Mouse (Mus musculus): ENCODE results near the gene Spag16. TPM values are rescaled to one million over a fixed set of nuclear protein-coding genes. Genes with fewer than 3 reads are reported as not detected.

Spag16 gene
- total RNA-seq, 1 experiment from 2014 or later, result not detected

DNA sequence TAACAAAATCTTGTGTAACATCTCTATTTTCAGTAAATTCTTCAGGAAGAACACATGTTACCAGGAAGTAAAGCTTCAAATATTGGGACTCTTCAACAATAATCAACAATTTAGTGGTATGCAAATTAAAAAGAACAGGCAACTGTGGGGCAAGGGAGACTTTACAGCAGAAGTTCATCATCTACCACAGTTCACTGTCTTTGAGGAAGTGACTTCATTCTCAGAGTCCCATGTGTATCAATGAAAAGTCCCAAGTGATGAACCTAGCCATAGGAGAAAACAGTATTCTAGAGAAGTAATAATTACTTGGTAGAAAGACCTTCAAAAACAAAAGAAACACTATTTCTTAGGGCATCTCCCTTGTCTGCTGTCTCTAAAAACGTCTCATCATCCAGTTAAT lies 457.4 kb downstream of the Spag16 start:
- ATAC-seq (replicated peaks in 1 of 2; ENCODE audit: insufficient read depth in 1 of 2, low FRiP score in 2 of 2, low TSS enrichment in 1 of 2, low read depth in 1 of 2, poor library complexity in 2 of 2, severe bottlenecking in 2 of 2), result no peak; a peak in 1 of 4 replicates

DNA sequence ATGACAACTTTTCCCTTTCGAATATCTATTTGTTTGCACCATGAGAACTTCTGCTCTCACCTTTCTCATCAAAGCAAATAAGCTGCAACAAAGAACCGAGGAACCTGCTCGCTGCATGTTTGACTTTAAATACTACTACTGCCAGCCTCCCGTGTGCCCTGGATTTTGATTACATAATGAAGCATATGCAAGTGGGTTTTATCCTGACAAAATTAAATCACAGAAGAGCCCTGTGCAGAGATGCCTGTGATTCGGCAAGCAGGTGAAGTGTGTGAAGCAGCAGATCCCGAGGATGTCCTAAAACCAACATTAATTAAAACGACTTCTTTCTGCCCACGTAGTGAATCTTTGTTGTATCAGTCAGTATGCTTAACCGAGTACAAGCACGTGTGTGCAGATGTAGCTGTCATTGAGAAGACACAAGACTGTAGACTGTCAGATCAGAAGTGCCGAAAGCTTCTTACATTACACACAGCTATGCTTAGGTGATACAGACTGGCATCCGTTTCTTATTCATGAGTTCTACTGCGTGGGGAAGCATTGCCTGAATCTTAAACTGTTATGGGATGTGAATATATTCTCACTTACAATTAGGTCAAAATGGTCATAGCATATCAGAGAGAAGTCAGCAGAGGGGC lies 489.5 kb downstream of the Spag16 start:
- ATAC-seq (replicated peaks in 1 of 2; ENCODE audit: insufficient read depth in 1 of 2, low FRiP score in 2 of 2, low TSS enrichment in 1 of 2, low read depth in 1 of 2, poor library complexity in 2 of 2, severe bottlenecking in 2 of 2), result no peak

DNA sequence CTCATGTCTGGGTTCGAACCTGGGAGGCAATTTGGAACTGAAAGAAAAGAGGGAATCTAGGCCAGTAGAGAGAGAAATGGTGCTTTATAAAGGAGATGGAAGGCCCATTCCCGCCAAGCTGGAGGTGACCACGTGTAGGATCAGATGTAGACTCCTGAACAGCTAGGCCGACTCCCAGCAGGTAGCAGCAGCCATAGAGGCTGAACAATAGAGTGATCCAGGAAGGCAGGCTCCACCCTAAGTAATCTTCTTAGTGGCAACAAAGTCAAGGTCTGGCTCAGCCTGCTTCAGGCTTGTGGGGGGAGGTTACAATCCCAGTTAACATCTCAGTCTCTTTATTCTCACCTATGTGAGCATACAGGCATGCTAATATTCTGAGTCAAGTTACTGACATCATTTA lies 494.2 kb downstream of the Spag16 start:
- ATAC-seq (replicated peaks in 1 of 2; ENCODE audit: insufficient read depth in 1 of 2, low FRiP score in 2 of 2, low TSS enrichment in 1 of 2, low read depth in 1 of 2, poor library complexity in 2 of 2, severe bottlenecking in 2 of 2), result no peak

DNA sequence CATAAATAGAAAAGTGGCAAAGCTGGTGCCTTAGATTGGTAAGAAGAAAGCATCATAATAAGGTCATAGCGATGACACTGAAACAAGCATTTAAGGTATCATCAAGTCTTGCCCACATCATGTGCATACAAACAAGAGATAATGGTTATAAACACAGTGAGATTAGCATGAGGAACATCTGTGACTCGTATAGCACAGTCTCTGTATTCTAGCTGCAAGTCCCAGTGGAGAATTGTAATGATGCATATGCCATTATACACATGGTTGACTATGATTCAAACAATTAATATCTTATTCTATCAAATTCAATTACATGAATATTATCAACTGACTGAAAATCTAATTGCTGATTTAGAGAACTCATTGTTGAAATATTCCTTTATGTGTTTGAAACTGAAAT lies 519.4 kb downstream of the Spag16 start:
- no peak for ATAC-seq (replicated peaks in 1 of 2; ENCODE audit: insufficient read depth in 1 of 2, low FRiP score in 2 of 2, low TSS enrichment in 1 of 2, low read depth in 1 of 2, poor library complexity in 2 of 2, severe bottlenecking in 2 of 2)

DNA sequence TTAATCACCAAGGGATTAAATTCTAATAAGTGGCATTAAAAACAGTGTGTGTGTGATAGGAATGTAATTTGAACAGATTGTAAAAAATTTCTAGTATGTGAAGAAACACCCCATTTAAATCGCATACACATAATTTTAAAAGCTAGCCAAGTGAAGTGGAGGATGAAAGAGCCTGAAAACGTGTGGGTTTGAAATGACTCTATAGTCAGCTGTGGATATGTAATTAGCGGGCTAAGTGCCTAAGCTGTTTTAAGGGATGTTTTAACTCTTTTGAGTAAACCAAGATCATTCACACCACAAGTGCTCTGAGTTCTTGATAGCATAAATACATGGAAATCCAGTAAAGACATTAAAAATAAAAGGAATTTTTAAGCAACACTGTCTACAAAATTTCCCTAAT lies 524.6 kb downstream of the Spag16 start:
- ATAC-seq (replicated peaks in 1 of 2; ENCODE audit: insufficient read depth in 1 of 2, low FRiP score in 2 of 2, low TSS enrichment in 1 of 2, low read depth in 1 of 2, poor library complexity in 2 of 2, severe bottlenecking in 2 of 2), result no peak

DNA sequence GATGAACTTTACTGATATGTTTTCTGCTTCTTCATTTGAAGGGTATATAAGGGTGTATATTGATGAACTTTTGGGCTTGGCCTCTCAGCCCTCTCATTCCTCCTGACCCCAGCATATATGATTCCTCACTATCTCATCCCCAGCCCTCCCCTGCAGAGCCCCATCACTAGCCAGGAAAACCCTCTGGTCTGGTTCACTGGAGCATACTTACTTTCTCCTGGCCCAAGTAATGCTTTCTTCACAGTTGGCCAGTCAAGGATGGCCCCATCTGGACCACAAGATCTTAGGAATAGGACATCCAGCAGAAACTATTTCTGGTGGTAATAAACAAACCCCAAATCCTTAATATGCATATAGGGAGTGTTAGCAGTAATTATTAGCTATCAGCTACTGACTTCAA lies 527.2 kb downstream of the Spag16 start:
- ATAC-seq (replicated peaks in 1 of 2; ENCODE audit: insufficient read depth in 1 of 2, low FRiP score in 2 of 2, low TSS enrichment in 1 of 2, low read depth in 1 of 2, poor library complexity in 2 of 2, severe bottlenecking in 2 of 2), result no peak

DNA sequence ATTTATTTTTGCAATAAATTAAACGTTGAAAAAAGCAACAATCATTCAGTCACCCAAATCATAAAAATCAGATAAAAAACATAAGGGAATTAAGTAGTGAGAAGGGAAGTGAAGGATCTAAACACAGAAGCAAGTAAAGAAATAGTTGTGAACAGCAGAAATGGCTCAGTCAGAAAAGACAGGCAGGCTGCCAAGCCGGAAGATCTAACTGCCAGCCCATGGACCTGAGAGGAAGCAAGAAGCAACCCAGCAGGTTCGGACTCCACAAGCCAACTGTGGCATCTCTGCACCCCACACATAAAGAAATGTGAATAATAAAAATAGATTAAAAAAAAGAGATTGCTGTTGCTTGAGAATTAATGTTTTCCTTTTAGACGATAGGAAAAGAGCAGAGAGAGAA lies 545.0 kb downstream of the Spag16 start:
- ATAC-seq (replicated peaks in 1 of 2; ENCODE audit: insufficient read depth in 1 of 2, low FRiP score in 2 of 2, low TSS enrichment in 1 of 2, low read depth in 1 of 2, poor library complexity in 2 of 2, severe bottlenecking in 2 of 2), result no peak

DNA sequence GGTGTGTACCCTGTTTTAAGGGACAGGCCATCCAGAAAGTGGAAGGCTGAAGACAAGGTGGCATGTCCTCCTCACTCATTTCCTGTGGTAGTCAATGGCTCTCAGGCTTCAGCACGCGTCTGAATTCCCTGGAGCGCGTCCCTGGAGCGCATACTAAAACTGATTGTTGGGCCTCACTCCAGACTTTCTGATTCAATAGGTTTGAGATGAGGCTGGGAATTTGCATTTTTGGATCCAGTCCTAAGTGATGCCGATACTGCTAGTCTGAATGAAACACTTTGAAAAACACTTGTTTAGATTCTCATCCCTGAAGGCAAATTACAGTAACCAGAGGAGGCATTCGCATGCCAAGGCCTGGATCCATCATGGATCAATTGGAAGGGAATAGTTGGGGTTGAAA lies 553.3 kb downstream of the Spag16 start:
- ATAC-seq (replicated peaks in 1 of 2; ENCODE audit: insufficient read depth in 1 of 2, low FRiP score in 2 of 2, low TSS enrichment in 1 of 2, low read depth in 1 of 2, poor library complexity in 2 of 2, severe bottlenecking in 2 of 2), result no peak

DNA sequence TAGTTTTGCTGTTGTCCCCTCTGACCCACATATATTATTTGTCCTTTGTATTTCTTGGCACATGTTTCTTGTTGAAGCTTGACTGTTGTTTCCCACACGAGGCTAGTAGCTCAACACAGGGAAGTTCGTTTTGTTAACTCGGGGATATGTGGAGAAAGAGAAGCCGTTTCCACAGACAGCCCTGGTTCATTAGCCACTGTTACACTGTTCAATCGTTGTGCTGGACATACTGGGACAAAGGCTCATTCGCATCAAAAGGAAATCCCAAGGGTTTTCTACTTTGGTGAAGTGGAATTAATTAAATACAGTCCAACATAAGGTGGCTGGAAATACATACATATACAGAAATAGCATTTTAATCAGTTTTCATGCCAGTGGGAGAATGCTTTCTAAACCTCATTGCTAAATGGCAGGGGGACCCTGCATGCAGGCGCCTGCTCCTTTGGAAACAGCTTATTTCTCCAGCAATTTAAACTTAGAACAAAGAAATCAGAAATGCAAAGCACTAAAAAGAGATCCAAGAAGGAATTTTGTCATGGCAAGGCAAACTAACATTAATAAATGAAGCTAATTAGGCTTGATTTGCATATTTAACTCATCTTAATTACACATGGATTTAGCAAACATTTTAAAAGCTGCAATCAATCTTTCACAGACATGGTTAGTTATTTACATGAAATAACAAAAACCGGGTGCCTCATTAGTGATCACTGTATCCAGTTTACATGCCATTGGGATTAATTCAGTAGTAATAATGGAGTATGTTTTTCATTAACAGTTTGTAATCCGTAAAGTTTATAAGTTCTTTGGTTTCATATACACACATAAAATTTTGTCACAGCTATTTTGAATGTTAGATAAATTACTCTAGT lies 615.7 kb downstream of the Spag16 start:
- ATAC-seq (replicated peaks in 1 of 2; ENCODE audit: insufficient read depth in 1 of 2, low FRiP score in 2 of 2, low TSS enrichment in 1 of 2, low read depth in 1 of 2, poor library complexity in 2 of 2, severe bottlenecking in 2 of 2), result no peak

DNA sequence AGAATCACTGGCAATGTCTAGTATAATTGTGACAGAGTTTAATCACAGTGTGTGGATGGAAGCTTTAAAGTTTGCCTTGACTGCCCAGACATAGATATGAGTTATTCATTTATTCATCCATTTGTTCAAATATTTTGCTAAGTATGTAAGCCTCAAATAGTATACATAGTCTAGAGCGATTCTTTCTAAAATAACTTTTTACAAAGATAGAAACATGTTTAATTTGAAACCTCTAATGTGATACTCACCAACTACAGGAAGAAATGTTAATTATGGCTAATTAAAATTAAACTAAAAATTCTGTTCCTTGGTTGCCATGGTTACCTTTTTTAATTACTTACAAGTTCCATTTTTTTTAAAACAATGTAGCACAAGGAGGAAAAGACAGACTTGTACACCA lies 653.1 kb downstream of the Spag16 start:
- no peak for ATAC-seq (replicated peaks in 1 of 2; ENCODE audit: insufficient read depth in 1 of 2, low FRiP score in 2 of 2, low TSS enrichment in 1 of 2, low read depth in 1 of 2, poor library complexity in 2 of 2, severe bottlenecking in 2 of 2)

DNA sequence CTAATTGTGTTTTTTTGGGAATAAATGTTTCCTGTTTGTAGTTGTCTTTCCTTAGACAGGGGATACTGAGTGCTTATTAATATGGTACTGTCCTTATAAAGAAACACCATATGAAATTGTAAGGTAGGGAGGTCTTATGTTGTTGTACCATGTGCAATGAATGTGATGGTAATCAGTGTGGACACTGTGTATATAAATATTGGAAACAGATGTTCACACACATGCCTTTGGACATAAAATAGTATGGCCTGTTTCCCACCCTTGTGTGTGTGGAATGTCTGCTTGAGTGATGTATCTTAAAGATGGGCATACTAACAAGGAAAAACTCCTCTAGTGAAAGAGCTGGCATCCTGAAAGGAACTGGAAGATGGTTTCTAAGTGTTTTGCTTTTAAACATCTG lies 692.1 kb downstream of the Spag16 start:
- ATAC-seq (replicated peaks in 1 of 2; ENCODE audit: insufficient read depth in 1 of 2, low FRiP score in 2 of 2, low TSS enrichment in 1 of 2, low read depth in 1 of 2, poor library complexity in 2 of 2, severe bottlenecking in 2 of 2), result no peak

DNA sequence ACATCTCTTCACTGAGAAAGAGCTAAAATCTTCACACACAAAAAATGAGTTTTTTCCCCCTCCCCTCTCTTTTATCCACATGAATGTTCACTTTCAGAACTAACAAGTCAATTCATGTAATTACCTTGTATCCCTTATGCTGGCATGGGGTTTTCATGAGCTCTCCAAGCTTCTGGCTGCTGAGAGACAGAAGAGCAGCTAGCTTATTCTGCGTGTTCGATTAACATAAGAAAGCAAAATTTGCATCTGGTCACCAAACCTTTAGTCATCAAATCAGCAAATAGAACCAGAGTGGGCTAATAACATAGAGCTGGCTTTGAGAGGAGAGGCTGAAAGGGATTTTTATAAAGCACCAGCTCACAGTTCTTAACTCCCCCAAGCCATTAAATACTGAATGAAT lies 700.4 kb downstream of the Spag16 start:
- ATAC-seq (replicated peaks in 1 of 2; ENCODE audit: insufficient read depth in 1 of 2, low FRiP score in 2 of 2, low TSS enrichment in 1 of 2, low read depth in 1 of 2, poor library complexity in 2 of 2, severe bottlenecking in 2 of 2), result no peak

DNA sequence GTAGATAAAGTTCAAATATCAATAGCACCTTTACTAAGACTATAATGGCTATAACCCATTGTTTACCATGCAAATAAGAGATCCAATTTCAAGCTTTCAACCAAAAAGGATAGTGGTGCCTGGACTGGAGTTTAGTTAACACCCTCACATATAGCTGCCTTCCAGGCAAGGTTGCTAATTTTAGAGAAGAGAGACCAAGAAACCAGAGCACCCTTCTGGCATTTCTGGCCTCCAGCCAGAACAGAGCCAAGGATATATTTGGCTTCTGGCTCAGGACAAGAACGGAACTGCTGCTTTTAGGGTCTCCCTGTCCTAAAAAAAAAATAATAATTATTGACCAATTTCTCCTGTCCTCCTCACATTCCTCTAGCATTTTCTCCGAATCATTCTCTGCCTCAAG lies 703.0 kb downstream of the Spag16 start:
- ATAC-seq (replicated peaks in 1 of 2; ENCODE audit: insufficient read depth in 1 of 2, low FRiP score in 2 of 2, low TSS enrichment in 1 of 2, low read depth in 1 of 2, poor library complexity in 2 of 2, severe bottlenecking in 2 of 2), result no peak

DNA sequence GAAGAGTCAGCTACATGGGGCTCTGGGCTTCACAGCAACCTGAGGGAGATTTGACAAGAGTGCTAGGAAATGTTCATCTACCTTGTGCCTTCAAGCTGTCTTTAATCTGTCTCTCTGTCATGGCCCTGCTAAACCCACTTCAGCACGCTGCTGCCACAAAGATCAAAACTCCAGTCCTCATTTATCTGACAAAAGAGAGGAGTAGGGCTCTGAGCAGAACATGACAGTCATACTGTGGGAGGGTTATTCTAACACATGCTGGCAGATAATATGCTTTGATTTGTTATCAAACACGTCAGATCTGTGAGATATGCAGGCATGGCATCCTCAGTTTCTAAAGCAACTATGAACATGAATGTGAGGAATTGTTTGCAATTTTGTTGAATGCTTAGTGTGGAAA lies 725.1 kb downstream of the Spag16 start:
- no peak for ATAC-seq (replicated peaks in 1 of 2; ENCODE audit: insufficient read depth in 1 of 2, low FRiP score in 2 of 2, low TSS enrichment in 1 of 2, low read depth in 1 of 2, poor library complexity in 2 of 2, severe bottlenecking in 2 of 2)

DNA sequence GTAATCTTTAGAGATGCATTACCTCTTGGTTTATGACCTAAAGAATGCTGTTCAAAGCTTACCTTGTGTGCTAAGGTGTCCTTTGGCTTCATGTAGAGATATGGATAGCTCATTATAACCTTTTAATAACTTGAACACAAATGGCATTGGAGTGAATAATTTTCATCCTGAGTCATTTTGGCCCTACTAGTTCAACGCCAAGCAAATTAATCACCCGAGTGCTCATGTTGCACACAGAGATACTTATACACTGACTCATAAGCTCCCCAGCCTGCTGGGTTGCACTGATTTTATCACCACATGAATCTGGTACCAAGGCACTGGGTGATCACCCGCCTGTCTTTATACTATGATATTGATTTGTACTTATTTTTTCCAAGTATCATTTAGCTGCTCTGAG lies 795.0 kb downstream of the Spag16 start:
- ATAC-seq (replicated peaks in 1 of 2; ENCODE audit: insufficient read depth in 1 of 2, low FRiP score in 2 of 2, low TSS enrichment in 1 of 2, low read depth in 1 of 2, poor library complexity in 2 of 2, severe bottlenecking in 2 of 2), result no peak

DNA sequence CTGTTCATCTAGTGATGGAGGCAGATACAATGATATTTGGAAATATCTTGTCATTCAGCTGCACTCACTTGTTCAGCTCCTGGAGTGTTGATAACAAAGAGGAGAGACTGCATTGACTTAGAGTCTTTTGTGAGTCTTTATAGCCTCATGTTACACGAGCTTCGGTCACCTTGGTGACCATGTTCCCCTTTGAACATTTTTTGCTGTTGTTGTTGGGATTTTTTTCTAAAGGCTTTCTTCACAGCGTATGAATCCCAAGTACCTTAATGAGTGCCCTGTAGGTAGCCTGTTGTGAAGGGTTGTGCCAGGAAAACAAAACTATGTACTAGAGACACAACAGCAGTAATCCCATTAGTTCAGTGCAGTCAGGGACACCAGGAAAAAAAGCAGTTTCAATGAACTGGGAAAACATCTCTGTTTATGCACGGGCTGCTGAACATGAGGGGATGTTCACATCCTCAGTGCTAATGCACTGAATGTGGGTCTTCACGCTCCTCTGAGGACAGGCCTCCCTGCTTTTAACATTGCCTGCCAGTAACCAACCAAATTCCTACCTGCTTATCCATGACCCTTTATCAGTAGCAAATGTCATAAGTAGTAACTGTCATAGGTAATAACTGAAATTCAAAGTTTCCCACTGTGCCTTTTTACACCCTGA lies 798.2 kb downstream of the Spag16 start:
- no peak for ATAC-seq (replicated peaks in 1 of 2; ENCODE audit: insufficient read depth in 1 of 2, low FRiP score in 2 of 2, low TSS enrichment in 1 of 2, low read depth in 1 of 2, poor library complexity in 2 of 2, severe bottlenecking in 2 of 2)

DNA sequence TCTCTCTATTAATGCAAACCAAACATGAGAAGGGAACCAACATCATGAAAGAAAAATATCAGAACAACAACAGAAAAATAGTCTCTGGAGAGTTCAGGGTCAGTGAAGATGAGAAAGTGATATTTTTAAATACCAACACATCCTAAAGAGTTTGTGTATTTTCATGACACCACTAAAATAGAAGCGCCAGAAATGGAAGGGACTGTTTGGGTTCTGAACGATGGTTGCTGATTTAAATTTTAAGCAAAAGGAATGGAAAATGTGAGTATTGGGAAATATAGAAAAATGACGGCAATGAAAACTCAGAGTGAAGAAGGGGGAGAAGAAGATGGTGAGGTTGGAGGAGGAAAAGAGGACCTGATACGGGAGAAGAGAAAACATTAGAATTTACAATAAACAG lies 825.9 kb downstream of the Spag16 start:
- ATAC-seq (replicated peaks in 1 of 2; ENCODE audit: insufficient read depth in 1 of 2, low FRiP score in 2 of 2, low TSS enrichment in 1 of 2, low read depth in 1 of 2, poor library complexity in 2 of 2, severe bottlenecking in 2 of 2), result no peak

DNA sequence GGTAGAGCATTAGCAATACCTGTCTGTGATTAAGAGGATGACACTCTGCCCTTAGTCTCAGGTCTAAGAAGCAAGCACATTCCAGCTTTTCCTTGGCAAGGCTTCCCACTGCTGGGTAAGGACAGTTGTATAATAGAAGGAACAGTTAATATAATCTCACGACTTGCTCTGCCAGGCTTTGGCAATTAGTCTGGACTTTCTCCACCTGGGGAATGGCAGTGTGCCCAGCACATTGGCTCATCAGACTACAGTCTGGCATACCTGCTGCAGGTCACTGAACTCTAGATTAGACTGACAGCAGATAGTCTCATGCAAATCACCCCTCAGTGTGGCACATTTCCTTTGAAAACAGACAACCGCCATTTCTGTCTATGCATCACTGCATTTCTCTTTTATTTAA lies 865.8 kb downstream of the Spag16 start:
- no peak for ATAC-seq (replicated peaks in 1 of 2; ENCODE audit: insufficient read depth in 1 of 2, low FRiP score in 2 of 2, low TSS enrichment in 1 of 2, low read depth in 1 of 2, poor library complexity in 2 of 2, severe bottlenecking in 2 of 2)

Data from hematopoietic stem cell, adult 5-6 weeks (primary cell).